Mouse (Mus musculus): ENCODE measurements at regions not wholly inside any gene's neighbourhood (a gene's known extent, or its start where the extent isn't known, plus 50 kb on each side); places are given as distances from the start of the nearest gene placed in this dataset.

GRCm38 (mm10) chr14:96815665-96816064, 296.8 kb upstream of the Klhl1 start:
- H3K36me3 ChIP-seq (ENCODE audit: control insufficient read depth, insufficient read depth), result no peaks in the 10 kb centered on the region
- no peaks in the 10 kb centered on the region for H3K79me2 ChIP-seq (ENCODE audit: control insufficient read depth, insufficient read depth)
- TF ChIP-seq REST (IDR thresholded peaks at IDR 0.05; ENCODE audit: insufficient read depth, insufficient read length), result no peak
- no peaks in the 10 kb centered on the region for H3K27me3 ChIP-seq (ENCODE audit: control insufficient read depth, insufficient read depth, insufficient read length)
- no peak overlapping the region for H3ac ChIP-seq (ENCODE audit: control insufficient read depth, insufficient read length)
- H3K4me2 ChIP-seq (ENCODE audit: low read depth), result no peak overlapping the region
- no peak overlapping the region for H3K4me3 ChIP-seq

GRCm38 (mm10) chr14:96805284-96805683, 286.4 kb upstream of the Klhl1 start:
- Histone ChIP-seq H3K79me2 (ENCODE audit: control insufficient read depth, insufficient read depth) (no peaks in the 10 kb centered on the region), H3K36me3 (ENCODE audit: control insufficient read depth, insufficient read depth) (no peaks in the 10 kb centered on the region)

GRCm38 (mm10) chr14:96794806-96795205, 275.9 kb upstream of the Klhl1 start:
- Histone ChIP-seq H3K4me3 (no peak overlapping the region), H3K27me3 (ENCODE audit: control insufficient read depth, insufficient read depth, insufficient read length) (no peaks in the 10 kb centered on the region), H3K4me2 (ENCODE audit: low read depth) (no peak overlapping the region), H3K79me2 (ENCODE audit: control insufficient read depth, insufficient read depth) (no peaks in the 10 kb centered on the region), H3ac (ENCODE audit: control insufficient read depth, insufficient read length) (no peak overlapping the region), H3K36me3 (ENCODE audit: control insufficient read depth, insufficient read depth) (no peaks in the 10 kb centered on the region)
- no peak for TF ChIP-seq MAX (IDR thresholded peaks at IDR 0.05; ENCODE audit: low read depth)
- TF ChIP-seq CEBPB (IDR thresholded peaks at IDR 0.05; ENCODE audit: insufficient read depth, poor library complexity, severe bottlenecking), result no peak
- TF ChIP-seq USF1 (IDR thresholded peaks at IDR 0.05; ENCODE audit: low read depth), result no peak
- no peak for TF ChIP-seq E2F4 (IDR thresholded peaks at IDR 0.05; ENCODE audit: insufficient read depth)
- no peak for TF ChIP-seq MYOD1 (IDR thresholded peaks at IDR 0.05; ENCODE audit: control insufficient read depth in 1 of 3, insufficient read length in 2 of 3, low read depth in 2 of 3)
- no peak for TF ChIP-seq REST (IDR thresholded peaks at IDR 0.05; ENCODE audit: insufficient read depth, insufficient read length)
- TF ChIP-seq SRF (IDR thresholded peaks at IDR 0.05; ENCODE audit: control insufficient read depth, insufficient read length, low read depth), result no peak
- TF ChIP-seq MYOG (IDR thresholded peaks at IDR 0.05; ENCODE audit: control insufficient read depth in 1 of 3, insufficient read depth in 1 of 3, insufficient read length in 2 of 3, low read depth in 2 of 3), result no peak
- no peak for TF ChIP-seq POLR2A (IDR thresholded peaks at IDR 0.05; ENCODE audit: insufficient read length, low read depth)
- no peak for TF ChIP-seq TCF12 (IDR thresholded peaks at IDR 0.05; ENCODE audit: insufficient read depth, poor library complexity, severe bottlenecking)
- TF ChIP-seq TCF3 (IDR thresholded peaks at IDR 0.05; ENCODE audit: insufficient read length, low read depth), result no peak
- no peak for TF ChIP-seq POLR2AphosphoS2 (IDR thresholded peaks at IDR 0.05; ENCODE audit: insufficient read length, low read depth)

More at GRCm38 (mm10) chr14:96805284-96805683, 286.4 kb upstream of the Klhl1 start:
- TF ChIP-seq TCF3 (IDR thresholded peaks at IDR 0.05; ENCODE audit: insufficient read length, low read depth) (no peak), SRF (IDR thresholded peaks at IDR 0.05; ENCODE audit: control insufficient read depth, insufficient read length, low read depth) (no peak), TCF12 (IDR thresholded peaks at IDR 0.05; ENCODE audit: insufficient read depth, poor library complexity, severe bottlenecking) (no peak), MYOD1 (IDR thresholded peaks at IDR 0.05; ENCODE audit: control insufficient read depth in 1 of 3, insufficient read length in 2 of 3, low read depth in 2 of 3) (no peak), POLR2A (IDR thresholded peaks at IDR 0.05; ENCODE audit: insufficient read length, low read depth) (no peak), E2F4 (IDR thresholded peaks at IDR 0.05; ENCODE audit: insufficient read depth) (no peak), MAX (IDR thresholded peaks at IDR 0.05; ENCODE audit: low read depth) (no peak)
- Histone ChIP-seq H3K4me3 (no peak overlapping the region), H3K4me2 (ENCODE audit: low read depth) (no peak overlapping the region), H3K27me3 (ENCODE audit: control insufficient read depth, insufficient read depth, insufficient read length) (no peaks in the 10 kb centered on the region), H3ac (ENCODE audit: control insufficient read depth, insufficient read length) (no peak overlapping the region)

- H3K4me2 ChIP-seq (ENCODE audit: low read depth), result no peak overlapping the region
- TF ChIP-seq POLR2AphosphoS2 (IDR thresholded peaks at IDR 0.05; ENCODE audit: insufficient read length, low read depth) (no peak), MAX (IDR thresholded peaks at IDR 0.05; ENCODE audit: low read depth) (no peak)
- H3K36me3 ChIP-seq (ENCODE audit: control insufficient read depth, insufficient read depth), result no peaks in the 10 kb centered on the region
- H3K4me3 ChIP-seq, result no peak overlapping the region
- no peak overlapping the region for H3ac ChIP-seq (ENCODE audit: control insufficient read depth, insufficient read length)
- H3K79me2 ChIP-seq (ENCODE audit: control insufficient read depth, insufficient read depth), result no peaks in the 10 kb centered on the region
- no peaks in the 10 kb centered on the region for H3K27me3 ChIP-seq (ENCODE audit: control insufficient read depth, insufficient read depth, insufficient read length)
Observed at GRCm38 (mm10) chr14:96787917-96788316, 269.0 kb upstream of the Klhl1 start.

- no peak overlapping the region for H3K4me2 ChIP-seq (ENCODE audit: low read depth)
- H3K27me3 ChIP-seq (ENCODE audit: control insufficient read depth, insufficient read depth, insufficient read length), result no peaks in the 10 kb centered on the region
- TF ChIP-seq TCF12 (IDR thresholded peaks at IDR 0.05; ENCODE audit: insufficient read depth, poor library complexity, severe bottlenecking) (no peak), POLR2A (IDR thresholded peaks at IDR 0.05; ENCODE audit: insufficient read length, low read depth) (no peak), MYOG (IDR thresholded peaks at IDR 0.05; ENCODE audit: control insufficient read depth in 1 of 3, insufficient read depth in 1 of 3, insufficient read length in 2 of 3, low read depth in 2 of 3) (no peak), MYOD1 (IDR thresholded peaks at IDR 0.05; ENCODE audit: control insufficient read depth in 1 of 3, insufficient read length in 2 of 3, low read depth in 2 of 3) (no peak), TCF3 (IDR thresholded peaks at IDR 0.05; ENCODE audit: insufficient read length, low read depth) (no peak), E2F4 (IDR thresholded peaks at IDR 0.05; ENCODE audit: insufficient read depth) (no peak), REST (IDR thresholded peaks at IDR 0.05; ENCODE audit: insufficient read depth, insufficient read length) (no peak), CEBPB (IDR thresholded peaks at IDR 0.05; ENCODE audit: insufficient read depth, poor library complexity, severe bottlenecking) (no peak), SRF (IDR thresholded peaks at IDR 0.05; ENCODE audit: control insufficient read depth, insufficient read length, low read depth) (no peak), MAX (IDR thresholded peaks at IDR 0.05; ENCODE audit: low read depth) (no peak)
- no peak overlapping the region for H3ac ChIP-seq (ENCODE audit: control insufficient read depth, insufficient read length)
- H3K4me3 ChIP-seq, result no peak overlapping the region
- H3K79me2 ChIP-seq (ENCODE audit: control insufficient read depth, insufficient read depth), result no peaks in the 10 kb centered on the region
- no peaks in the 10 kb centered on the region for H3K36me3 ChIP-seq (ENCODE audit: control insufficient read depth, insufficient read depth)
Observed at GRCm38 (mm10) chr14:96787286-96787685, 268.4 kb upstream of the Klhl1 start.

All from myocyte (in vitro differentiated cells).